Mouse (Mus musculus): ENCODE data around the gene Hormad1. TPM values are rescaled to one million over a fixed set of nuclear protein-coding genes. Genes with fewer than 3 reads are reported as not detected.

The Hormad1 gene
- polyA plus RNA-seq, 1 experiment = not detected

DNA sequence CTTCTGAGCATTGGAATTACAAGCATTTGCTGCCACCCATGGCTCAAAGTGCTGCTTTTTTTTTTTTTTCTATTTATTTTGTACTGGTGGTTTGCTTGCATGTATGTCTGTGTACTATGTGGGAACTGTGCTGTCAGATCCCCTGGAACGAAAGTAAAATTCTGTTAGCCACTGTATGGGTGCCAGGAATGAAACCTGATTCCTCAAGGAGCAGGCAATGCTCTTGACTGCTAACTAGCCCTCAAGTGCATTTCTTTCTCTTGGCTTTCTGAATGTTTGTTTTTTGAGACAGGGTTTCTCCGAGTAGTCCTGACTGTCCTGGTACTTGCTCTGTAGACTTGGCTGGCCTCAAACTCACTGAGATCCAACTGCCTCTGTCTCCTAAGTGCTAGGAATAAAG is 2.3 kb downstream of the Hormad1 start:
- Histone ChIP-seq H3K27me3 (ENCODE audit: control insufficient read depth, insufficient read depth, insufficient read length) (no peaks in the 10 kb centered on the region), H3K4me3 (no peak overlapping the region), H3ac (ENCODE audit: control insufficient read depth, insufficient read length) (no peak overlapping the region), H3K36me3 (ENCODE audit: control insufficient read depth, insufficient read depth) (no peaks in the 10 kb centered on the region), H3K79me2 (ENCODE audit: control insufficient read depth, insufficient read depth) (no peaks in the 10 kb centered on the region), H3K4me2 (ENCODE audit: low read depth) (peak overlapping the region; percentile 31)
- no peak for TF ChIP-seq POLR2A (IDR thresholded peaks at IDR 0.05; ENCODE audit: insufficient read length, low read depth)
- no peak for TF ChIP-seq E2F4 (IDR thresholded peaks at IDR 0.05; ENCODE audit: insufficient read depth)
- no peak for TF ChIP-seq POLR2AphosphoS2 (IDR thresholded peaks at IDR 0.05; ENCODE audit: insufficient read length, low read depth)
- no peak for TF ChIP-seq MYOD1 (IDR thresholded peaks at IDR 0.05; ENCODE audit: control insufficient read depth in 1 of 3, insufficient read length in 2 of 3, low read depth in 2 of 3)
- no peak for TF ChIP-seq REST (IDR thresholded peaks at IDR 0.05; ENCODE audit: insufficient read depth, insufficient read length)
- TF ChIP-seq USF1 (IDR thresholded peaks at IDR 0.05; ENCODE audit: low read depth) = no peak
- TF ChIP-seq MAX (IDR thresholded peaks at IDR 0.05; ENCODE audit: low read depth) = no peak
- TF ChIP-seq CEBPB (IDR thresholded peaks at IDR 0.05; ENCODE audit: insufficient read depth, poor library complexity, severe bottlenecking) = no peak
- TF ChIP-seq SRF (IDR thresholded peaks at IDR 0.05; ENCODE audit: control insufficient read depth, insufficient read length, low read depth) = no peak
- TF ChIP-seq MYOG (IDR thresholded peaks at IDR 0.05; ENCODE audit: control insufficient read depth in 1 of 3, insufficient read depth in 1 of 3, insufficient read length in 2 of 3, low read depth in 2 of 3) = no peak
- TF ChIP-seq TCF12 (IDR thresholded peaks at IDR 0.05; ENCODE audit: insufficient read depth, poor library complexity, severe bottlenecking) = no peak
- no peak for TF ChIP-seq TCF3 (IDR thresholded peaks at IDR 0.05; ENCODE audit: insufficient read length, low read depth)

DNA sequence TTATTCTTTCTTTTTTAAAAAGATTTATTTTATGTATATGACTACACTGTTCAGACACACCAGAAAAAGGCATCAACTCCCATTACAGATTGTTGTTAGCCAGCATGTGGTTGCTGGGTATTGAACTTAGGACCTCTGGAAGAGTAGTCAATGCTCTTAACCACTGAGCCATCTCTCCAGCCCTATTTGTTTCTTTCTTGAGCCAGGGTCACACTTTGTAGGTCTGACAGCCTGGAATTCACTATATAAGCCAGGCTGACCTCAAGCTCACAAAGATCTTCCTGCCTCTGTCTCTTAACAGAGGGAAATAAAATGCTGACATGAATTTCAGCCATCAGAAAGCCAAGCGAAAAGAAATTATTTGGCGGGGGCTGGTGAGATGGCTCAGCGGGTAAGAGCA is 10.1 kb downstream of the Hormad1 start:
- TF ChIP-seq MYOD1 (IDR thresholded peaks at IDR 0.05; ENCODE audit: control insufficient read depth in 1 of 3, insufficient read length in 2 of 3, low read depth in 2 of 3) = no peak
- no peak for TF ChIP-seq TCF3 (IDR thresholded peaks at IDR 0.05; ENCODE audit: insufficient read length, low read depth)
- no peaks in the 10 kb centered on the region for H3K36me3 ChIP-seq (ENCODE audit: control insufficient read depth, insufficient read depth)
- H3K4me2 ChIP-seq (ENCODE audit: low read depth) = no peak overlapping the region
- no peak overlapping the region for H3ac ChIP-seq (ENCODE audit: control insufficient read depth, insufficient read length)
- H3K4me3 ChIP-seq = no peak overlapping the region
- no peaks in the 10 kb centered on the region for H3K27me3 ChIP-seq (ENCODE audit: control insufficient read depth, insufficient read depth, insufficient read length)
- H3K79me2 ChIP-seq (ENCODE audit: control insufficient read depth, insufficient read depth) = no peaks in the 10 kb centered on the region

DNA sequence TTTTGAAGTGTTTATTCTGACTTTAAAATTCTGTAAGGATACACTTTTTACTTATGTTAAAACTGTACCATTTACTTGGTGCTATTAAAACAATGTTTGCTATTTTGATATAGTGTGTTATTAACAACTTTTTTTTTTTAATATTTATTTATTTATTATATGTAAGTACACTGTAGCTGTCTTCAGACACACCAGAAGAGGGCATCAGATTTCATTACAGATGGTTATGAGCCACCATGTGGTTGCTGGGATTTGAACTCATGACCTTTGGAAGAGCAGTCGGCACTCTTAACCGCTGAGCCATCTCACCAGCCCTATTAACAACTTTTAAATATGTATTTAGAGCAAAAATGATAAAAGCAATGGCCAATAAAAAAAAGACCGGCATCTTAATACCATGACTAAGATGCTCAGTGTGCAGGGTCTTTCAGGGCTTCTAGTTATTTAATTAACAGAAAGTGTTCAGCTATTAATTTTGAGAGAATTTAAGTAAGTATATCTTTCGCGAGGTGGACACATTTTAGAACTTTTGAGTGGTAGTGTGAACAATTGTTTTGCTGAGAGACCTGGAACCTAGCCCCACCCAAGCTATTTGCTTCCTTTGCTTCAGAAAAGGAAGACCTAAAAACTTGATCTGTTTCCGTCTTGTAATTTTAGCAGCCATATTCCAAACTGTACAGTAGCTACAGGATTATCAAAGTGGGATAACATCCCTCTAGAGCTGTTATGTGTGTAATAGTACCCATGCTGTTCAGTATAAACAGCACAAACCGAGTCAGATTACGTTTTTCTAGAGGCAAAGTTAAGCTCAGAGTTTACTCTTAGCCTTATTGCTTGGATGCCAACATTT is 28.5 kb downstream of the Hormad1 start:
- Histone ChIP-seq H3K4me2 (ENCODE audit: low read depth) (peak overlapping the region; percentile 70), H3K27me3 (ENCODE audit: control insufficient read depth, insufficient read depth, insufficient read length) (no peaks in the 10 kb centered on the region), H3ac (ENCODE audit: control insufficient read depth, insufficient read length) (no peak overlapping the region), H3K4me3 (peak overlapping the region; percentile 32), H3K79me2 (ENCODE audit: control insufficient read depth, insufficient read depth) (peaks cover 4% of the 10 kb centered on the region), H3K36me3 (ENCODE audit: control insufficient read depth, insufficient read depth) (peaks cover 9% of the 10 kb centered on the region)
- TF ChIP-seq POLR2AphosphoS2 (IDR thresholded peaks at IDR 0.05; ENCODE audit: insufficient read length, low read depth) (no peak), REST (IDR thresholded peaks at IDR 0.05; ENCODE audit: insufficient read depth, insufficient read length) (no peak), SRF (IDR thresholded peaks at IDR 0.05; ENCODE audit: control insufficient read depth, insufficient read length, low read depth) (no peak), MYOD1 (IDR thresholded peaks at IDR 0.05; ENCODE audit: control insufficient read depth in 1 of 3, insufficient read length in 2 of 3, low read depth in 2 of 3) (no peak), USF1 (IDR thresholded peaks at IDR 0.05; ENCODE audit: low read depth) (no peak), TCF12 (IDR thresholded peaks at IDR 0.05; ENCODE audit: insufficient read depth, poor library complexity, severe bottlenecking) (no peak), E2F4 (IDR thresholded peaks at IDR 0.05; ENCODE audit: insufficient read depth) (no peak), TCF3 (IDR thresholded peaks at IDR 0.05; ENCODE audit: insufficient read length, low read depth) (no peak), MYOG (IDR thresholded peaks at IDR 0.05; ENCODE audit: control insufficient read depth in 1 of 3, insufficient read depth in 1 of 3, insufficient read length in 2 of 3, low read depth in 2 of 3) (no peak)

DNA sequence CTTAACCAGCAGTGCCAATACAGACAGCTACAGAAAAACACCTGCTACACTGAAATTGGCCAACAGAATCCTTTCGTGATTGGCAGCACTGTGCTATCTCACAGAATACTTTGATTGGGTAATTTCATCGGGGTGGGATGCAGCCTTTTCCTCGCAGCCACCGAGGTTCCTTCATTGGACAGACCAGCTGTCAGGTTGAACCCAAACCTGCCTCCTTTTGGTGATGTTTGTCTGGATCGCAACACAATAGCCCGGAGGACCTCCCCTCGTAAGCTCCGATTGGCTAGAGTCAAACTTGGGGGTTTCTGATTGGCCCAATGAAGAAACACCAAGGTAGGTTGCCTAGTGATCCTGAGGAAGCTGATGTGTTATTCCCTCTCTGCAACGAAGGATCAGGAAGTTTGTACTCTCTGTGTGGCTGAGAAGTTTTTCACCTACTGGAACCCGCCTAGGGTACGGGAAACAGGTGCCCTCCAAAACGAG is 29.2 kb downstream of the Hormad1 start, which contains the start of gene Golph3l:
Golph3l (plus strand) TSS at position 331 of the 483 bp plus-strand sequence.
- Histone ChIP-seq H3K79me2 (ENCODE audit: control insufficient read depth, insufficient read depth) (peaks cover 4% of the 10 kb centered on the region), H3K27me3 (ENCODE audit: control insufficient read depth, insufficient read depth, insufficient read length) (no peaks in the 10 kb centered on the region), H3K4me3 (peak within 1 kb of the TSS; percentile 32), H3K4me2 (ENCODE audit: low read depth) (peak within 1 kb of the TSS; percentile 72), H3ac (ENCODE audit: control insufficient read depth, insufficient read length) (no peak within 1 kb of the TSS), H3K36me3 (ENCODE audit: control insufficient read depth, insufficient read depth) (peaks cover 9% of the 10 kb centered on the region)
- peak in 1 of 3 experiments; percentile 24 for TF ChIP-seq MYOD1 (IDR thresholded peaks at IDR 0.05; ENCODE audit: control insufficient read depth in 1 of 3, insufficient read length in 2 of 3, low read depth in 2 of 3)
- TF ChIP-seq MYOG (IDR thresholded peaks at IDR 0.05; ENCODE audit: control insufficient read depth in 1 of 3, insufficient read depth in 1 of 3, insufficient read length in 2 of 3, low read depth in 2 of 3) = peak in 1 of 3 experiments; percentile 56
- no peak for TF ChIP-seq POLR2A (IDR thresholded peaks at IDR 0.05; ENCODE audit: insufficient read length, low read depth)
- no peak for TF ChIP-seq USF1 (IDR thresholded peaks at IDR 0.05; ENCODE audit: low read depth)
- TF ChIP-seq CEBPB (IDR thresholded peaks at IDR 0.05; ENCODE audit: insufficient read depth, poor library complexity, severe bottlenecking) = 0 out of 2 replicates have a peak, but pooled peaks have one; percentile 34
- TF ChIP-seq SRF (IDR thresholded peaks at IDR 0.05; ENCODE audit: control insufficient read depth, insufficient read length, low read depth) = peak; percentile 95

DNA sequence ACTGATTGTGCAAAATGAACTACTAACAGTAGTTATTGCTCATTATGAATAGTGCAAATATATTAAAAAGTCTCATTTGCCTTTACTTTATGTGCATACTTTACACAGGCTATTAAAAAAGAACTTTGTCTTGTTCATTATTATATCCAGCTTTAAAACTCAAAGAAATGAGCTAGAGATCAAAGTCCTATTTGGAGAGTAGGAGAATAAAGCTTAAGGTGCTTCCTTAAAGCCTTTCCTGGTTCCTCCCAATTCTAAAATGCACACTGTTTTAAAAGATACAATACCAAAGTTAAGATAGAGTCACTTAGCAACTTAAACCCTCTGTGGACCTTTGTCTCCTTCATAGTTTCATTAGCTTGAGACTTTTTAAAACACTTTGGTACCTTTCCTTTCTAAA is 39.3 kb downstream of the Hormad1 start:
- Histone ChIP-seq H3K4me3 (no peak overlapping the region), H3K4me2 (ENCODE audit: low read depth) (no peak overlapping the region), H3K79me2 (ENCODE audit: control insufficient read depth, insufficient read depth) (no peaks in the 10 kb centered on the region), H3K36me3 (ENCODE audit: control insufficient read depth, insufficient read depth) (peaks cover 4% of the 10 kb centered on the region), H3ac (ENCODE audit: control insufficient read depth, insufficient read length) (no peak overlapping the region), H3K27me3 (ENCODE audit: control insufficient read depth, insufficient read depth, insufficient read length) (no peaks in the 10 kb centered on the region)
- TF ChIP-seq REST (IDR thresholded peaks at IDR 0.05; ENCODE audit: insufficient read depth, insufficient read length) = no peak
- TF ChIP-seq MYOG (IDR thresholded peaks at IDR 0.05; ENCODE audit: control insufficient read depth in 1 of 3, insufficient read depth in 1 of 3, insufficient read length in 2 of 3, low read depth in 2 of 3) = no peak
- no peak for TF ChIP-seq E2F4 (IDR thresholded peaks at IDR 0.05; ENCODE audit: insufficient read depth)
- TF ChIP-seq TCF3 (IDR thresholded peaks at IDR 0.05; ENCODE audit: insufficient read length, low read depth) = no peak
- no peak for TF ChIP-seq MYOD1 (IDR thresholded peaks at IDR 0.05; ENCODE audit: control insufficient read depth in 1 of 3, insufficient read length in 2 of 3, low read depth in 2 of 3)
- TF ChIP-seq SRF (IDR thresholded peaks at IDR 0.05; ENCODE audit: control insufficient read depth, insufficient read length, low read depth) = no peak

All from myocyte (in vitro differentiated cells).